Mouse (Mus musculus) hindlimb bud, embryonic 11.5 days (tissue): ENCODE results near the gene Tmem232.
"Not testable (repeated sequence)": the region's sequence is repeated elsewhere in the genome, so short reads cannot be mapped to it uniquely, and the experiment has no call there.

Source experiments
- DNase-seq: peaks from one replicate; pipeline ENCODE4 v3.0.0-alpha.2; 2012; ENCODE audit warnings: low read depth, low spot score; ENCODE audit errors: extremely low spot score

Tmem232 gene

DNA sequence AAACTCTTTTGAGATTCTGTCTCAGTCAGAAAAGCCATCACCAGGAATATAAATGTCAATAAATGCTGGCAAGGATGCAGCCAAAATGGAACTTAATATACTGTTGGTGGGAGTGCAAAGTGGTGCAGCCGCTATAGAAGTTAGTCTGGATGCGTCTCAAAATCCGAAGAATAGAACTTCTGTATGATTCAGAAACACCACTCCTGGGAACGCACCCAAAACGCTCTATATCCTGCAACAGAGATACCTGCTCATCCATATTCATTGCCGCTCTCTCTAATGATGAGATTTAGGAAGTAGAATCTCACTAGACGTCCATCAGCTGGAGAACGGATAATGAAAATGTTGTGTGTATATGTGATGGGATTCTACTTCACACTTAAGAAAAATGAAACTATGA, 290.3 kb downstream of the Tmem232 start:
- DNase-seq = no peak

GRCm38 (mm10) chr17:65243716-65244115, 296.9 kb downstream of the Tmem232 start:
- no peak for DNase-seq

GRCm38 (mm10) chr17:65225347-65225916, 315.1 kb downstream of the Tmem232 start:
- DNase-seq = no peak

- not testable (repeated sequence) for DNase-seq
These were observed 318.9 kb downstream of the Tmem232 start for GRCm38 (mm10) chr17:65221687-65222086.
